Mouse (Mus musculus) liver (tissue): ENCODE results near the gene AL732309.1.
A peak's percentile ranks its signal among the peaks of the same experiment; 100 is the strongest.

Experiments used
- DNase-seq: peaks from one replicate; pipeline ENCODE4 v3.0.0-alpha.2; 2020; ENCODE audit warnings: mixed read lengths

Gene AL732309.1

DNA sequence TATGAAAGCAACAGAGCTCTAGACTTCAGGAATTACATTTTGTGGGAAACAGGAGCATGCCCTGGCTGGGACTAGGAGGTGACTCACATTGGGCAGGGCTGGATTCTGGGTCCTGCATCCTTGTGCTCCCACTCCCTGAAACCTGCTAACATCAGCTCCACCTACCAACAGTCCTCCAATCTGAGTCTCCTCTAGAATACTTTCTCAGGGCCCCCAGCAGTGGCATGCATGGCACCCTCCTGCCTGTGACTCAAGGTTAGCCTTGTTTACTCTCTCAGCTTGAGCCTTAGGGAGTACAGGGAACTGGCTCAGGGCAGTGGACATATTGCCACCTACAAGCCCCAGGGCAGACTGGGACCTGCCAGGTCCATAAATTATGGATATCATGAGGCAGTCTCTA, 8.6 kb downstream of the AL732309.1 start:
- no peak for DNase-seq

DNA sequence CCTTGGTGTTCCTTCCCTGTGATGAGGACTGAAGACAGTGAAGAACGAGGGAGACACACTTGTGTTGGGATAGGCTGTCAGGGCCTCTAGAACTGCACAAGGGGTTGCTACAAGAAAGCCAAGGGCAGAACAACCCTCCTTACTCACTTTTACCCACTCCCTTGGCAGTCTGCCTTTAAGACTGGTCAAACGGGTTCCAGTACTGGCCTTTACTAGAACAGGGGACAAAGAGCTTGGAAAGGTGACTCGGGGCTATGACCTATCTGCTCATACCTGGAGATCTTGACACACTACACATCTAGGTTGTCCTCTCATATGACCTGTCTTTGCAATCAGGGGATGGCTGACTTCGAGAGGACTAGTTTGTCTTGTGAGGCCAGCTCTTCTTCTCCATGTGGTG, 9.1 kb downstream of the AL732309.1 start:
- no peak for DNase-seq

DNA sequence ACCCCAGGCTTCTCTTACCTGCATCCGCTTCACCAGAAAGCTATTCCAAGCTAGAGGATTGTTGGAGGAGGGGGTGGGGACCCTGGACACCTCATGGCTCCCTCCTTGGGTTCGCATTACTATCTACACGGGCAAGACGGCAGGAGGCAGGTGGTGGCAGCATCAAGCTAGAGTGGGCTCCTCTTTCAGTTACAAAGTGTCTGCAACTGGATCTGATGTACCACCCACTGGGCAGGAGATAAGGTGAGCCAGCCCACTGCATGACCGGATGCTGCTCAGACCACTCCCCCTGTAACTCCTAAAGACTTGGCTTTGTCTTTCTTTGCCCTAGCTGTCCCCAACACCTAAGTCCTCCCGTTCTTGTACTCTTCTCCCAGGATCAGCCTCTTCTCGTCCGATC, 10.0 kb downstream of the AL732309.1 start, which contains the start of gene Rnf224:
Gene Rnf224 (minus strand): TSS at position 174 of the 400 bp plus-strand sequence.
- no peak for DNase-seq

DNA sequence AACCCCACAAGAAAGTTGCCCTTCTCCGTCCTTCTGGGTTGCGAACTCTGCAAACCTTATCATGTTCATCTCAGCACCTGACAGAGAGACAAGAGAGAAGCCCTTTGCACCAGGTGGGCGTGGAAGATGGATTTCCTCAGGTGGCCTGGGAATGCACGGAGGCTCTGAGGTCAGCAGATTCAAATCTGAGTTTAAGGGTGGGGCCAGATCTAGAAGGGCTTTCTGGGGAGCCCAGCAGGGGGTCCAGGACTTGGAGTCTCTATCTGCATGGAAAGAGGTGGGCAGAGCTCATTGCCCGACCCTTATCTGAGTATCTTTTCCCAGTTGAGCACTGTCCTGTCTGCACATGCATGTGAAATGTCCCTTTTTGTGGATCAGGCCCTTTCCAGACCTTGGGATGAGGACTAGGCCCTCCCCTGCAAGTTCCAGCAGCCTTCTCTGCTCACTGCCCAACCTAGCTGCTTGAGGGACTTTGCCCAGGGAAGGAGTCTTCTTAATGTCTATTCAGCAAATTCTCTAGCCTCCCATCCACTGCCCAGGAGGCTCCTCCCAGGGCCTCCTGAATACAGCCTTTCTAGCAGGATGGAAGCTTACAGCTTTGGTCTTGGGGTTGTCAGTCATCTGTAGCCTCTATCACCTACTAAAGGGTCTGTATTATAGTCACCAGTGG, 12.0 kb downstream of the AL732309.1 start:
- no peak for DNase-seq

DNA sequence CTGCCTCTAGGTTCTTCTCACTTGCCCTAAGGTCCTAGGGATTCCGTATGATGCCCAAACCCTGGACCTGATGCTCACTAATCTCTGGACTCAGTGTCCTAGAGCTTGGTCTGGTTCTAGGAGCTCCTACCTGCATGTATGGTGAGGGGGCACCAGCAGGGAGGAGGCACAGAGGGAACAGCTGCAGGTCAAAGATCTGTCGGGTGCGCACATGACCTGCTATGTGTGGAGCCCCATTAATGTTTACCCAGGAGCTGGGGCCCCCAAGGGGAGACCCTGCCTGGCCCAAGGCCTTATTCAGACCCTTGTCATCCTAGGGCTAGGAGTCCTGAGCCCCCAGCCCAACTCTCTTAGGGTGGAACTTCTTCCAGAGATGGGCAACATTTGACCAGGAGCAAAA, 12.6 kb downstream of the AL732309.1 start, which contains the start of gene Slc34a3:
Gene Slc34a3 (minus strand): TSS at position 315 of the 400 bp plus-strand sequence.
- DNase-seq = no peak

DNA sequence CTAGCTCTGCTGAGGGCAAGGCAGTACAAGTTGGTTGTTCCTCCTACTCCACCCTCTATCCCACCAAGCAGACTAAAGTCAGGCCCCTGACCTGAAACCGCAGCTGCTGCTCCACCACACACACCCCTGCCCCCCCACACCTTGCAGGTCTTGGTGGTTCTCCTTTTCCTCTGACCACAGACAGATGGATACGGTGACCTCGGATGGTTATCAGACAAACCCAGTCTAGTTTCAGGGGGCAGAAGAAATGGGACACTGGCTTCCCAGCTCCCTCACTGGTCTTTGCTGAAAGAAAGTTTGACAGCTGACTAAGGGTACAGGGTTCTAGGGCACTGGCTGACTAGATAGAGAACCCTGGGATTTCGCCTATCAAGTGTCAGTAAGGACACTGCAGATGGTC, 13.2 kb downstream of the AL732309.1 start:
- peak; percentile 46 for DNase-seq

DNA sequence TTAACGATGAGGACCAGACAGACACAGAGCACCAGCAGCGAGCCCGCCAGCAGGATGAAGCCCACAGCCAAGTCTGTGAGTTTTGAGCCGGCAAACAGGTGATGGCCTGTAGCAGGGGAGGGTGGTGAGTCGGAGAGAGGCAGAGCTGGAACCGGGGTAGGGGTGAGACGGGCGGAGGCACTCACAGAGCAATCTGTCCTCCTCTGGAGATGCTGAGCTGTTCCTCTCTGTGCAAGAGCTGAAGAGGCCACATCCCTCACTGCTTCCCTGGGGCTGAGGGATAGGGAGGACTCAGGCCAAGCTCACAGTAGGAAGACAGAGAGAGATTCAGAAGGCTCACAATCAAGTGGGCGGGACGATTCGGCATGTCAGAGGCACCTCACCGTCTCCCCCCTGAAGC, 15.6 kb downstream of the AL732309.1 start:
- no peak for DNase-seq

DNA sequence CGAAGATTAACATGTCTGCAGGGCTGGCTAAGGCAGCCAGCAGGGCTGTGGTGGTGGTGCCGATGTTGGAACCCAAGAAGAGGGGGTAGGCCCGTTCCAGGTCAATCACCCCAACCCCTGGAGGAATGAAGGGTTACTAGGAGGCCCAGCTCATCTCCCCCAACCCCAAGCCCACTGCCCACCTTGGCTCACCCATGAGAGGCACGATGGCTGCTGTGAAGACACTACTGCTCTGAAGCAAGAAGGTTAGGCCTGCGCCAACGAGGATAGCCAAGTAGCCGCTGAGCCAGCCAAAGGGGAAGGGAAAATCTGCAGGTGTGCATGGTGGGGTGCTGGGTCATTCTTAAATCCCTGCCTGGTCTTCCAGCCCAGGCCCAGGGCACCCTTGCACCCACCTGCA, 16.1 kb downstream of the AL732309.1 start:
- DNase-seq = no peak

DNA sequence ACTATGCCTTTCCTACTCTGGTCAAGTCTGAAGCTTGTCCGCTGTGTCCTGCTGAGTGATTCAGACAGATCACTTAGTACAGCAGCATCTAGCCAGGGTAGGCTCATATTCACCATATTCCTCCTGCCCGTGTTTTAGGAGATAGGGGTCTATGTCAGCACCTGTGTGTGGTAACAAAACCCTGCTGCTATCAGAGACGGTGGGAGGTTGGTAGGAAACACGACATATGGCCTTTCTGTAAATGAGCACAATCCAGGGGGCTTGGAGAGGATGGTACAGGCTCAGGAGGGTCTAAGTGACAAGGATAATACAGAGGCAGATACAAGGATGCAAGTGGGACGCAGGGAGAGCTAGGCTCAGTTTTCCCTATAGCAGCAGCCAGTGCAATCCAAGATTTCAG, 17.1 kb downstream of the AL732309.1 start:
- no peak for DNase-seq

DNA sequence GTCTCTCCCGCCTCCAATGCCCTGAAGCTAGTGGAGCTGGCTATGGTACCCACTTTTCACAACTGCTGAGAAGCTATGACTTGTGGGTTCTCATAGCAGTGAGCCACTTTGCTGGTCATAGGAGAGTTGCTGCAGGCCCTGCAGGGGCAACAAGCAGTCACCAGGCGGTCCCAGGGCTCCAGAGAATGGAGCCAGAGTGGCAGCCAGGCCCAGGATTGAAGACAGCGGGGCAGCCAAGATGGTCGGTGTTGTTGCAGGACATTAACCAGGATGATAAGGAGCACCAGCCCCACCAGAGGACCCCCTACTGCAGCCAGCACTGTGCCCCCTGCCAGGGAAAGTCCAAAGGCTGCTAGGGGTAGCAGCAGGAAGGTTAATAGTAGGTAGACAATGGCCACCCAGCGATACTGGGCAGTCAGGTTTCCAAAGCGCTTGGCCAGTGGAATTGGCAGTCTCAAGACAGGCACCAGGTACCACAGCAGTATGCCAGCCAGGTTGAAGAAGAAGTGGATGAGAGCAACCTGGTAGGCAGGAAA, 17.6 kb downstream of the AL732309.1 start:
- no peak for DNase-seq

DNA sequence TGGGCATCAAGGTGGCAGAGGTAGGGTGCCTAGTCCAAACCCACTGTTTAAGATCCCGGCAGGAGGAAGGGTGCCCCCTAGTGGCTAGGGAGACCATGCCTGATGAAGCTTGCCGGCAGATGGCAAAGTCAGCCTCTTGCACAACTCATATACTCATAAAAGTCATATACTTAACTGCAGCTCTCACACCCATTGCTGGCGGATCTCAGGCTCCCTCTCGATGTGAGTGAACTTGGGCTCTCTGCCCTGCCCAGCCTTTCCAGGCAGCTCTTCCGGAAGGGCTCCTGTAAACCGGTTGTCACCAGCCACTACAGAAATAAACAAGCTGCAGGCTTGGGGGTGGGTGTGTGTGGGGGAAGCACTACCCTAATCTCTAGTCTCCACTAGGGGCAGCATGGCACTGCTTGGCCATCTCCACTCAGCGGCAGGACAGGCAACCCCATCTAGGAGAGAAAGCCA, 18.2 kb downstream of the AL732309.1 start:
- DNase-seq = peak; percentile 89

DNA sequence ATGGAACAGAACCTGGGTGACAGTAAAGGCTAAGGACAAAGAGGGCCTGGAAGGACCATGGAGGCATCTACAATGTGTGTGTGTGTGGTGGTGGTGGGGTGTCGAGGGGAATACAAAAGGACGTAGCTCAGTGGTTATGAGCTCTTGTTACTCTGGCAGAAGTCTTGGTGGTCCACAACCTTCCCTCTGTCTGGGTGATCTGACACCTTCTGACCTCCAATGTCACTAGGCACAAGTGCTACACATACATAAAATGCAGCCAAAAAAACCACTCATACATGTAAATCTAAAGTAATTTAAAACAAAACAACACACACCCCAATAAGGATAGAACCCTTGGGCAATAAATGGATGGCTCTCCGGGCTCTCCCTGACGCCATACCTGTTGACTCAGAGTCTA, 19.3 kb downstream of the AL732309.1 start:
- DNase-seq = no peak

DNA sequence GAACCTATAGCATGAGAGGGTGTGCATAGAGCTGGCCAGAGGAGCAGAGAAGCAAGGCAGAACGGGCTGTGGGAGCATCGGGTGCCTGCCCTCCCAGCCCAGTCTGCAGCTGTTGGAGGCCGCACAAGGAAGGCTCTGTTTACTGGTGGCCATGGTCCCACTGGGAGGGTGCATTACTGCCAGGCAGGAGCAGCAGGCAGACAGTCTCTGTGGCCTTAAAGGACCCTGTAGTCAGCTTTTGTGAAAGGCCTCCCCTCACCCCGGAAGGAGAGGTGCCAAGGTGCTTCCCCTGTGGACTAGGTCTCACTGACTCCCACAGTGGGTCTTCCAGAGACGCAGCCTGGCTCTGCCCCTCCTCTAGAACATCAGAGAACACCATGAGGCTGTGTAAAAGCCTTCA, 19.8 kb downstream of the AL732309.1 start:
- DNase-seq = no peak

DNA sequence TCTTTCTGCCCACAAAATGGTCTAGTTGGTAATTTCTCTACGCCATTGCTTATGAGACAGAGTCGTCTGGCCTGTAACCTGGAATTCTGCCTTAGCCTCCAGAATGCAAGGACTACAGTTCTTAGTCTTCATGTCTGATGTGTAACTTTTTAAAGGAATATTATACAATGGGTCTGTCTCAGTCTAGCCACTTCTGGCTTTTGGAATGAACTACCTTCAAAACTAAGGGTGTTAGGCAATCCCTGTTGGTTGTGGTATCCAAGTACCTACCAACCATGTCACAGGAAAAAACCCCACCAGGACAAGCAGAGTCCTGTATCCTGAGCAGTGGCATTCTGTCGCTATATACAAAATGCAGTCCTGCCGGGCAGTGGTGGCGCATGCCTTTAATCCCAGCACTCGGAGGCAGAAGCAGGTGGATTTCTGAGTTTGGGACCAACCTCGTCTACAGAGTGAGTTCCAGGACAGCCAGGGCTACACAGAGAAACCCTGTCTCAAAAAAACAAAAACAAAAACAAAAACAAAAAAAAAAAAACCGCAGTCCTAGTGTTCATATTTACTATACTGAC, 20.8 kb downstream of the AL732309.1 start:
- DNase-seq = no peak

DNA sequence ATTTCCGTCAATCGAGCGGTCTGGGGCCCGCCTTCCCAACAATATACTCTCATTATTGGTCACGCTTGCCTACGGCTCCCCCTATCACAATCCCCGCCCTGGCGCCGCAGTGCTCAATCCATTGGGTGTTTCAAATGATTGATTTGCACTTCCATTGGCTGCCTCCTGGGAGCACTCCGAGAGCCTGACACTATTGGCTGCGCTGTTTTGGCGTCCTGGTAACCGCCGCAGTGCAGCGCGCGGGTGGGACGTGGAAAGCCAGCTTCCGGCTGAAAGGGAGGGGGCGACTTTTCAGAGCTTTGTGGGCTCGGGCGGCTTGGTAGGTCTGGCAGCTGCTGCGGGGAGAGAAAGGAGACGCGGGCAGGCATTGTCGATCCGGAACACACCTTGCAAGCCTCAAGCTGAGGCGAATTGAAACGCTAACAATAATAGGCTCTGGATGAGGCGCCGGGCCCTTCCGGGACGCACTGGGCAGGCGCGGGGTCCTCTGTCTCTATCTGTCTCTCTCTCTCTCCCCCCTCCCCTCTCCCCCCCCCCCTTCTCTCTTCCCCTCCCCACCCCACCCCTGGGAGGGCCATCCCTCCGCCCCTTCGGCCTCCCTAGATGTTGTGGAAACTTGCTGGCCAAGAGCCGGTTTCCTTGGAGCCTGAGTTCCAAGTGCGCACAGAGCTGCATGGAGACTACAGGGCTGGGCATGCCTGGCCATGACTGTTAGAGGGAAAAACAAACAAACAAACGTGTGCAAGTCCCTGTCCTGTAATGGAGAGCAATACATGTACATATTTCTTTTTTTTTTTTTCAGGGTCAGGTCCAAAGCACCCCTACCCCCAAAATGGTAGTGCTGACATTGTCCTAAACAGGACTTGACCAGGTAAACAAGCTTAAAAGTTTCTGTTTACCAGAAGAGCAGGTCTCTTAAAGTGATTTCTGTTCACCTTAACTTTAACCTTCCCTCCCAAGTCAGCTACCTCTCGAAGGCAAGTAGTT, 21.6 kb downstream of the AL732309.1 start:
- DNase-seq = peak; percentile 99

DNA sequence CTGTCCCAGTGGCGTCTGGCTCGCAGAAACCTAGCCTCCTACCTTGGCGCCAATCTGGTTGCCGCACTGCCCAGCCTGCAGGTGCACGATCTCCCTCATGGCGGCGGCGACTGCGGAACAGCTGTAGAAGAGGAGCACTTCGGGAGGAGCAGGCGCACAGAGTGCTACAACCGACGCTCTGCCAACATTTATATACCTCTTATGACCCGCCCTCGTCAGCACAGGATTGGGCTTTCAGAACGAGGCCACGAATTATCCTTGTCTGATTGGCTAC, 22.2 kb downstream of the AL732309.1 start, which contains the start of gene Tubb4b:
Gene Tubb4b (minus strand): TSS at position 211 of the 274 bp plus-strand sequence.
- no peak for DNase-seq

DNA sequence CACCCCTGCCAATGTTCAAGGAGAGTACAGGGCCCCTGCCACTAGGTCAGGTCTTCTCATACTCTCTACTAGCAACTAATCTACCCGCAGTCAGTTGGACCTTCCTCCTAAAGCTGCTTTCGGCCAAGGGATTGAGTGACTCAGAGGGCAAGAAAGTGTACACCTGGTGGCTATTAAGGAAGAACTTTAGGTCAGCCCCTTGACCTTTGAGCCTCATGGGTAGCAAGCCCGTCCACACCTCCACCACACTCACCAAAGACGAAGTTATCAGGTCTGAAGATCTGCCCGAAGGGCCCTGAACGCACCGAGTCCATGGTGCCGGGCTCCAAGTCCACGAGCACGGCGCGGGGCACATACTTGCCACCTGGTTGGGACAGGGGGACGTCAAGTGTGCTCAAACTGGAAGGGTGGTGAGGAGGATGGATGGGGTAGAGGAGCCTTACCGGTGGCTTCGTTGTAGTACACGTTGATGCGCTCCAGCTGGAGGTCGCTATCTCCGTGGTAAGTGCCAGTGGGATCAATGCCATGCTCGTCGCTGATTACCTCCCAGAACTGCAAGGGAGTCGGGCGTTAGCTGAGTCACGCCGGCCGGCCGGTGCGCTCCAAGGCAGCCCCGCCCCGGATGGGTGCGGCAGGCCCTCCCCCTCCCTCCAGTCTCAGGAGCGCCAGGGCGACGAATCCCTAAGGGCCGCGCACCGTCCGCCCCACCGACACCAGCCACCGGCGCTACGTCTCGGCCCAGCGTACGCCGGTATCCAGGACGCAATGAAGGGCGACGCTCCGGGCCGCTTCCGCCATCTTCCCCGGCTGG, 22.8 kb downstream of the AL732309.1 start:
- DNase-seq = peak; percentile 96

DNA sequence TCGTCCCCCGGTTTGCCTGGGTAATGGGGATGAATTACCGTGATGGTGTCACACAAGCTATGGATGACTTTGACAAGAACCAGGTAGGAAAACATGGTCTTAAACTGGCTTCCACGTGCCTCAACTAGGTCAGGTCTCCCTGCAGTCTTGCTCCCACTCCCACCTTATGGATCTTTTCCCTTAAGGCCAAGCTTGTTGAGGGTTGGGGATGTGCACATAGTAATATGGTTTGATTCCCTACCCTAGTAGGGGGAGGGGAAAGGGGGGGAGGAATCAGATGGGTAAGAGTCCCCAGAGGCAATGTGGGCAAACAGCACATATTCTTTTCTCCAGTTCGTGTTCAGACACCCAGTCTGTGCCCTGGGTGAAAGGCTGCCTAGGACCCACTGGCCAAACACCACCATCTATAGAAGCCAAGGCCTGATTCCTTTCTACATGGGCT, 25.3 kb downstream of the AL732309.1 start:
- no peak for DNase-seq

DNA sequence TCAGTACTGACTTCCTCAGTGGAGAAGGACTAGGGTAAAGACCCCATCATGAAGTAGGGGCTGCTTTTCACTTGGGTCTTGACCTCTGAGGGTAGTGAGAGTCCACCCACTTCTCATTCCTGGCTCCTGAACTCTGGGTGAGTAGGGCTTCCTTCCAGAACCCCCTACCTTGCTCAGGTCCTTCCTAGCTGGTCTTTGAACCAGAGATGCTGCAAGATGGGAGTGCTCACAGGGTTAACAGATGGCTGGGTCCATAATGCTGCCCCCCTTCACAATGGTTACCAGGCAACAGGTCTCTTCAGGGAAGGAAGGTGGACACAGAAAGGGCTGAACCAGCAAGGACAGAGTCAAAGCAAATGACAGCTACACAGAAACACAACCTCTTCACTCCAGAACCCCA, 28.2 kb downstream of the AL732309.1 start, which contains the start of gene Fam166a:
Gene Fam166a (plus strand): TSS at position 301 of the 400 bp plus-strand sequence.
- no peak for DNase-seq

DNA sequence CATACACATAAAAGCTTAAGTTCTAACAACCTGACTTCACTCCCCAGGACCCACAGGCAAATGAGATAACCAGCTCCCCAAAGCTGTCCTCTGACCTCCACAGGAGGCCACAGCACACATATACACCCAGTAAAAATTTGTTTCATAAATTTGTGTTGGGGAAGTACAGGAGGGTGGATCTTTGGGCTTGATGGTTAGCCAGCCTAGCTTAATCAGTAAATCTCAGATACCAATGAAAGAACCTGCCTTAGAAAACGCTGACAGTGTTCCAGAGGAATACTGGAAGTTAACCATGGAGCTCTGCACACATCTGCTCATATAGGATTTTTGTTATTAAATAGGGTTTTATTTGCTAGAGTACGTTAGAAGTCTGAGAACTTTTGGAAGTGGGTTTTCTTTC, 29.0 kb downstream of the AL732309.1 start:
- DNase-seq = no peak

DNA sequence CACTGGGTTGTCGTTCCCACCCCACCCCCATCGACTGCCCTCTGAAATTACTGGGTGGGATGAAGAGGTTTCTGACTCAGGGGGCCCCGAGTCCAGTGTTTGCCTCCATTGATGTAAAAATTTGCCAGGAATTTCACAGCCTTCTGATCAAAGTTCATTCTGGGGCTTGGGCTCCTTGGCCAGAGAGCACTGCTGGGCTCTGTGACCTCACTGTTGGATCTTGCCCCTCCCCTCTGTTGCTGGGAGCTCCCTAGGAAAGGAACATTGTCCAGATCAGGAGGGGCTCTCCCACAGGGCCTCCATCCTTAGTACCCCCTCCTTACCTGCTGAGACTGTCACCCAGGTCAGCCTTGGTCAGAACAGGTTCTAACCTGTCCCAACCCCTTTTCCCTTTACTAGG, 32.2 kb downstream of the AL732309.1 start, which contains the start of gene Stpg3:
Gene Stpg3 (minus strand): TSS at position 194 of the 400 bp plus-strand sequence.
- no peak for DNase-seq

DNA sequence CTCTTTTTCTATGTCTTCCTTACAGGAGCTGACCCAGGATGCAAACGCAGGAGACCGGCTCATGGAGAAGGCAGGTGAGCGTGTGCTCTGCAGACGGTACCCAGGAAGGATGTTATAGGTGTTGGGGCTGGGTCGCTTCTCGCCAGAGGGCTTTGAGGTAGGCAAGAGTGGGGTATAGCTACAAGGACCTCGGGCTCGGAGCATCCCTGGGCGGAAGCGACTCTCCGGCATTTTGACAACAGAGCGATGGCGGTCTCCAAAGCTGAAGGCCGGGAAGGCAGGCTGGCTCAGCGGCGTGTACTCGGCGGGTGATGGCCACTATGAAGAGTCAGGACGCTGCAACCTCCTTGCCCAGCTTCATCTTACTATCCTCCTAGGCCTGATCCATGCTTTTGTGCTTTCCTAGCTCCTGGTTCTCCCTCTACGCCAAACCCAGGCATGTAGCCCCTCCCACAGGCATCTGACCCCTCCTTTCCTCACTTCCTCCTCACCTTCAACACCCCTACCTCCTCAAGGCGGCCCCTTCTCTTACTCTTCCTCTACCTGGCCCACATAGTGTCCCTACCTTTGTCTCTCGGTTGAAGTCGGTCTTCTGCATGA, 33.3 kb downstream of the AL732309.1 start:
- no peak for DNase-seq
